Mouse (Mus musculus) adrenal gland, adult 8-10 months (tissue): ENCODE measurements around the gene Fanca. TPM values are rescaled to one million over a fixed set of nuclear protein-coding genes. Genes with fewer than 3 reads are reported as not detected.
"Not testable (repeated sequence)": the region's sequence is repeated elsewhere in the genome, so short reads cannot be mapped to it uniquely, and the experiment has no call there.

Source experiments
- DNase-seq: peaks from one replicate; pipeline ENCODE4 v3.0.0; 2022
- total RNA-seq, 4 experiments: library from RNA; stranded (reverse); gene quantifications; 2 replicates each; pipeline ENCODE4 v1.2.4; 2022

Fanca gene
- total RNA-seq, 4 experiments from 2014 or later = 4.3 to 7.4 (median 5.5) TPM

- not testable (repeated sequence) for DNase-seq
Measured at GRCm38 (mm10) chr8:123230326-123230725, 88.0 kb downstream of the Fanca start.

DNA sequence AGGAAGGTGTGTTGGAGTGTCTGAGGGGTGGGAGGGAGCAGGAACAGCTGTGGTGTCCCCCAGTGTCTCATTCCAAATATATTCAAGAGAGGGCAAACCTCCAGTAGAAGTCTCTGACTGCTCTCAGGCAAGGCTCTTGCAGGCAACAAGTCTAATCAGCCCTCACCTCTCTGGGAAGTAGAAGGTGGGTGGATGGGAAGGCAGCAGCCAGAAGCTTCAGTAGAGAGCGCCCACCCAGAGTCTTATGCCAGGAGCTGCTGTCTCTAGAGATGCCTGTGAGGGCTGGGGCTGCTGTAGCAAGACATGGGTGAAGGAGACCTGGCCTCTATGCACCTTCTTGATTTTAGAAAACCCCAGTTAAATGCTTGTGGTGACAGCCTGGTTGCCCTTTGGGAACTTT, 90.0 kb downstream of the Fanca start:
- no peak for DNase-seq

DNA sequence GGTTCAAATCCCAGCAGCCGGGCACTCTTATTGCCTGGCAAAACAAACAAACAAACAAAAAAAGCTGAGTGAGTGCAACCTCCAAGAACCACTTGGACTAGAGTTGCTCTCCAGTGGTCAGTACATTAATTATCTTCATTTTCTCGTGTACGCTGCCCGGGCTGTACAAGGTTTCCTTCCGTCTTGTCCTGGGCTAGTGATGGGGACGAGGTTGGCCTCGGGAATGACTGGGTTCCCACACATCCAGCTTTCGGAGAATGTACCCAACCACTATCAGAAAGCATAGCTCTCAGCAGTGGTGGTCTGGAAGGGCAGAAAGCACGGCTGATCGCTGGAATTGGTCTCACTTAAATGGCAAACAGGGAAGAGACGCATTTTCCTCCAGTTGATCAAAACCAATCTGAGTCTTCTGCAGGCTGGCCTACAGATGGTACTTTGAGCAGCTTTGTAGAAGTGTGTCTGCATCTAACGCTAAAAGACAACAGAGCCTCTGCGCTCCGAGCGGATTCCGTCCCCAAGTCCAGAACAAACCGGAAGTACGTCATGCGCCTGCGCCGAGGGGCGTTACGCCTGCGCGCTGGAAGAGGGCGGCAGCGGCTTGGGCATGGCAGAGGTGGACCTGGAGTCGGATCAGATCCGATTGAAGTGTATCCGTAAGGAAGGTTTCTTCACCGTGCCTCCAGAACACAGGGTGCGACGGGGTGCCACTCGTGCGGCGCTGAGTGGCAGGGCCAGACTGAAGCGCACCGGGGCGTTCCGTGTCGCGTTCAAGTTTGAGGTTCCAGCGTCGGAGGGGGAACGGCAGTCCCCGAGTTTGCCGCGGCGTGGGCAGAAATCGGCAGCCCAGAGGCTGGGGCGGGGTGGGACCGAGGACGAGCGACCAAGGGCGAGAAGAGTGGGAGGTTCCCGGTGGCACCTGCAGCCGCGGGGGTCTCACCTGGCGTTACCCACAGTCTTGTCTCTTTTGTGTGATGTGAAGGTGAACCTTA, 93.8 kb downstream of the Fanca start, which contains the start of gene Cdk10:
Gene Cdk10 (plus strand): TSS at position 565 of the 989 bp plus-strand sequence.
- peak; percentile 90 for DNase-seq

- no peak for DNase-seq
Measured at GRCm38 (mm10) chr8:123220917-123221316, 97.5 kb downstream of the Fanca start.

Other genes with a start within 250 kb of the Fanca start
- gene Rpl13, start 216.2 kb downstream of the Fanca start, total RNA-seq = 100 to 1,000 TPM; 669 to 739 (median 714) TPM
- 1 to 10 TPM; 7.7 to 9.7 (median 8.8) TPM for gene Cpne7, start 201.2 kb downstream of the Fanca start, total RNA-seq
- 10 to 100 TPM in 2 of 4 experiments, 1 to 10 TPM in 2; 6.5 to 17.8 (median 10.3) TPM for gene Sult5a1, start 160.3 kb downstream of the Fanca start, total RNA-seq
- gene Dpep1, start 132.3 kb downstream of the Fanca start, total RNA-seq = 10 to 100 TPM; 40.8 to 52.6 (median 41.6) TPM
- gene Chmp1a, start 105.8 kb downstream of the Fanca start, total RNA-seq = 100 to 1,000 TPM; 112 to 141 (median 134) TPM
- gene Spata33, start 105.7 kb downstream of the Fanca start, total RNA-seq = 1 to 10 TPM; 1.7 to 7.6 (median 4.4) TPM
- gene Cdk10, start 93.7 kb downstream of the Fanca start, total RNA-seq = 10 to 100 TPM; 50.5 to 91.6 (median 76.1) TPM
- 10 to 100 TPM; 12.0 to 20.4 (median 17.1) TPM for gene Spata2l, start 82.3 kb downstream of the Fanca start, total RNA-seq
- 10 to 100 TPM; 18.2 to 37.2 (median 27.8) TPM for gene Zfp276, start 64.4 kb downstream of the Fanca start, total RNA-seq
- 10 to 100 TPM; 23.2 to 50.0 (median 37.6) TPM for gene Vps9d1, start 64.2 kb downstream of the Fanca start, total RNA-seq
- gene Spire2, start 14.1 kb upstream of the Fanca start, total RNA-seq = 1 to 10 TPM; 2.3 to 2.8 (median 2.4) TPM
- gene Tcf25, start 55.2 kb upstream of the Fanca start, total RNA-seq = 100 to 1,000 TPM; 223 to 301 (median 278) TPM
- under 1 TPM in 1 of 4 experiments, not detected in 3; 0.13 TPM for gene Mc1r, start 88.5 kb upstream of the Fanca start, total RNA-seq
- gene Tubb3, start 92.8 kb upstream of the Fanca start, total RNA-seq = 1 to 10 TPM; 2.9 to 9.7 (median 6.6) TPM
- 10 to 100 TPM; 27.8 to 40.1 (median 34.2) TPM for gene Def8, start 105.0 kb upstream of the Fanca start, total RNA-seq
- gene Afg3l1, start 159.3 kb upstream of the Fanca start, total RNA-seq = 10 to 100 TPM; 69.7 to 99.4 (median 85.1) TPM
- gene Dbndd1, start 196.9 kb upstream of the Fanca start, total RNA-seq = 1 to 10 TPM in 1 of 4 experiments, under 1 TPM in 3; 0.21 to 1.2 (median 0.59) TPM
- gene Gas8, start 200.3 kb upstream of the Fanca start, total RNA-seq = 10 to 100 TPM; 10.7 to 26.2 (median 15.4) TPM